Comparison of ENCODE assay signal across 19 mouse cellular contexts in genomic region chr9:85388775-85389393, GRCm38 (mm10).
"Had no signal": no experiment of that assay in that cellular context is flagged by ENCODE, and none has a peak within 500 bp of the region (broad histone marks: within the 10 kb centered on the region; RNA-seq: fewer than 3 reads in every experiment).

No protein-coding gene starts in this region.

- H3K9ac ChIP-seq: limb, embryonic 12.5 days; limb, embryonic 15.5 days; liver, embryonic 13.5 days; midbrain, embryonic 12.5 days; neural tube, embryonic 13.5 days; stomach, embryonic 15.5 days had no signal

- H3K36me3 ChIP-seq: limb, embryonic 12.5 days; limb, embryonic 15.5 days; liver, embryonic 13.5 days; midbrain, embryonic 12.5 days; neural tube, embryonic 13.5 days; stomach, embryonic 15.5 days had no signal

- H3K27ac ChIP-seq: limb, embryonic 12.5 days; limb, embryonic 15.5 days; liver, embryonic 13.5 days; midbrain, embryonic 12.5 days; neural tube, embryonic 13.5 days; stomach, embryonic 15.5 days had no signal

- H3K9me3 ChIP-seq: limb, embryonic 12.5 days; limb, embryonic 15.5 days; liver, embryonic 13.5 days; midbrain, embryonic 12.5 days; neural tube, embryonic 13.5 days; stomach, embryonic 15.5 days had no signal

- DNase-seq: kidney, adult 2 months; kidney, postnatal 10 days; kidney, postnatal 36 days; left cerebral cortex, postnatal 4 days; liver, embryonic 13.5 days; lung, adult 2 months; lung, postnatal 14 days; retina, postnatal 1 day; right cerebral cortex, postnatal 25 days; spleen, adult 18-20 months; thymus, adult 18-20 months; thymus, postnatal 36 days had no signal

- H3K4me3 ChIP-seq: limb, embryonic 12.5 days; limb, embryonic 15.5 days; liver, embryonic 13.5 days; midbrain, embryonic 12.5 days; myocyte; neural tube, embryonic 13.5 days; stomach, embryonic 15.5 days had no signal

- H3K4me2 ChIP-seq: limb, embryonic 12.5 days; limb, embryonic 15.5 days; liver, embryonic 13.5 days; midbrain, embryonic 12.5 days; neural tube, embryonic 13.5 days; stomach, embryonic 15.5 days had no signal

- H3K27me3 ChIP-seq: limb, embryonic 12.5 days; limb, embryonic 15.5 days; liver, embryonic 13.5 days; midbrain, embryonic 12.5 days; neural tube, embryonic 13.5 days; stomach, embryonic 15.5 days had no signal

- H3K4me1 ChIP-seq: limb, embryonic 12.5 days; limb, embryonic 15.5 days; liver, embryonic 13.5 days; midbrain, embryonic 12.5 days; neural tube, embryonic 13.5 days; stomach, embryonic 15.5 days had no signal

- ATAC-seq: midbrain, embryonic 16.5 days had no signal
